Mouse (Mus musculus): ENCODE measurements around the gene Mre11a. TPM values are rescaled to one million over a fixed set of nuclear protein-coding genes. Genes with fewer than 3 reads are reported as not detected.
"Not testable (repeated sequence)": the region's sequence is repeated elsewhere in the genome, so short reads cannot be mapped to it uniquely, and the experiment has no call there.

Gene Mre11a
- total RNA-seq, 1 experiment from 2014 or later = 83.5 TPM

DNA sequence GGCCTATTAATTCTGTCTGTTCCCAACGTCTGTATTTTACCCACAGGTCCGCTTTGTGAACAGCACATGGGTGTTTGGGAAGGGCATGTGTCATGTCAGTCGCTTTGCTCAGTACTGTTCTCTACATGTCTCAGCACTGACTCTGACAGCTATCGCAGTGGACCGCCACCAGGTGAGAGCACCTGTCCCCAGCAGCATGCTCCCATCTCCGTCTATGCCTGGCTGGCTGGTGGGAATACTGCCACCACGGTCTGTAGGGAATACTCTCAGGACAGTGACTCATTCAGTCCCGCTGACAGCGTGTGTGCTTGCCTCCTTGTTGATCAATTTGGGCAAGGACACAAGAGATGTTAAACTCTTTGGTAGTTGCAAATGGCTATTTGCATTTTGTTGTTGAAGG, 80.3 kb downstream of the Mre11a start:
- ATAC-seq (replicated peaks; ENCODE audit: low read depth, poor library complexity, severe bottlenecking) = no peak

DNA sequence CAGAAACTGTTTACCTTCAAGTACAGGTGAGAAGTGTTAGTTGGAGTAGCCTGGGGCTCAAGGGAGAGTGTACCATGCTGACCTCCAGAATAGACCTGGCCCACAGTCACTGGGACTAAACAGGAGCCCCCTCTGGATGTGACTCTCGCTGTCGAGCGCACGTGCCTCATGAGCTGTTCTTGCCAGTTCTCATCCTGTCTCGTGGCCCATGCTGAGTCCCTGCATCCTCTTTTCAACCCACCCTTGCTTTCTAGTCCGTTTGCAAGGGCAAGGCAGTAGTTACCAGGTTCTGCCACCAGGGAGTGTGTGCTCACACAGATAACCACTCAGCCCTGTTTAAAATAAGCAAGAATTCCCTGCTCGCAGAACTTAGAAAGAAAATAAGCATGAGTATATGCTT, 82.5 kb downstream of the Mre11a start:
- ATAC-seq (replicated peaks; ENCODE audit: low read depth, poor library complexity, severe bottlenecking) = peak; percentile 100

DNA sequence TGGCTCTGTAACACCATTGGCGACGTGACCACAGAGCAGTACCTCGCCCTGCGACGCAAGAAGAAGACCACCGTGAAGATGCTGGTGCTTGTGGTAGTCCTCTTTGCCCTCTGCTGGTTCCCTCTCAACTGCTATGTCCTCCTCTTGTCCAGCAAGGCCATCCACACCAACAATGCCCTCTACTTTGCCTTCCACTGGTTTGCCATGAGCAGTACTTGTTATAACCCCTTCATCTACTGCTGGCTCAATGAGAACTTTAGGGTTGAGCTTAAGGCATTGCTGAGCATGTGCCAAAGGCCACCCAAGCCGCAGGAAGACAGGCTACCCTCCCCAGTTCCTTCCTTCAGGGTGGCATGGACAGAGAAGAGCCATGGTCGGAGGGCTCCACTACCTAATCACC, 83.9 kb downstream of the Mre11a start:
- no peak for ATAC-seq (replicated peaks; ENCODE audit: low read depth, poor library complexity, severe bottlenecking)

DNA sequence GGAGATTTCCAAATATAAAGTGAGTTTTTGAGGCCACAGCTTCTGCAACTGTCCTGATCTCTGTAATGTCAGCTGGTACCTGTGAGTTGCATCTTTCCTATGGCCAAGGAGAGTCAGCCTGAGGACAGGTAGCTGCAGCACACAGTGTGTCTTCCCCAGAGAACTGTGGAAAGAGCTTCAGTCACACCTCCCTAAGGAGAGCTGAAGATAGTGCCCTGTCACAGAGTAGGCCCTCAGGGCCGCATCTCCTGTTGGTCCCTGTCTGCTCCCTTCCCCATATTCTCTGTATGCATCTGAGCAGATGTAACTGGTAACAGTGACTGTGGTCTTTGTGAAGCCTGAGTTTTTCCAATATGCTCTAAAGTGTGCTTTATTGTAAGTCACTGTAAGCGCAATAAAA, 85.9 kb downstream of the Mre11a start:
- no peak for ATAC-seq (replicated peaks; ENCODE audit: low read depth, poor library complexity, severe bottlenecking)

DNA sequence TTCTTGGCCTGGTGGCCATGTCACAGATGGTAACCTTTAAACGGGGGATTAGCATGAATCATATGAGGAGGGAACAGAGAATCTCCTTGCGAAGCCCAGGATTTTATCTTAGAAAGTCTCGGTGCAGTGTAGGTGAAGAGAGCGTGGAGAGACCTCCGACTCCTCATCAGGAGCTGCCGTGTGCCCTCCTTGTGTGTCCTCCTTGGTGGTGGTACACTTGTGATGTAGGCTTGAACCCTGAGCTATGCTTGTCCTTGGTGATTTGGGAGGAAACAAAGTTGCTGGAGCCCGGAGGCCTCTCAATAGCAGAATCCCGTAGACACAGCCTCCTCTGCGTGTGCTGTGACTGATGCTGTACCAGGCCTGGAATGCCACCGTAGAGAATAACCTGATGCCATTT, 86.3 kb downstream of the Mre11a start:
- ATAC-seq (replicated peaks; ENCODE audit: low read depth, poor library complexity, severe bottlenecking) = no peak

DNA sequence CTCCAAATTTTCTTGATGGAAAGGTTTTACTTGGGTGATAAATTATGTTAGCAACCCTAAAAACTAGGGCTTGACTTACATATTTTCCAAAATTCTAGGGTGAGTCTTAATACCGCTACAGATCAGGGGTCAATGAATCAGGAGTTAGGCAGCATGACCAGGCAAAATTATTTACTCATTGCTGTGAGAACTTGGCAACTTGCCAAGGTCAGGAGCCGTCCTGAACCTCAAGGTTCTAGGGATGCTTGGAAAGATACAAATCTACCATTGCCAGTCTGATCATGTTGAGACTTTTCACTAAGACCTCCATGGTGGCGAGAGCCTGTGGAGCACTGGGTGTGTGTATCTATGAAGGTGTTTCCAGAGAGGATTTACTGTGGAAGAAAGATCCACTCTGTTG, 87.1 kb downstream of the Mre11a start:
- ATAC-seq (replicated peaks; ENCODE audit: low read depth, poor library complexity, severe bottlenecking) = no peak

DNA sequence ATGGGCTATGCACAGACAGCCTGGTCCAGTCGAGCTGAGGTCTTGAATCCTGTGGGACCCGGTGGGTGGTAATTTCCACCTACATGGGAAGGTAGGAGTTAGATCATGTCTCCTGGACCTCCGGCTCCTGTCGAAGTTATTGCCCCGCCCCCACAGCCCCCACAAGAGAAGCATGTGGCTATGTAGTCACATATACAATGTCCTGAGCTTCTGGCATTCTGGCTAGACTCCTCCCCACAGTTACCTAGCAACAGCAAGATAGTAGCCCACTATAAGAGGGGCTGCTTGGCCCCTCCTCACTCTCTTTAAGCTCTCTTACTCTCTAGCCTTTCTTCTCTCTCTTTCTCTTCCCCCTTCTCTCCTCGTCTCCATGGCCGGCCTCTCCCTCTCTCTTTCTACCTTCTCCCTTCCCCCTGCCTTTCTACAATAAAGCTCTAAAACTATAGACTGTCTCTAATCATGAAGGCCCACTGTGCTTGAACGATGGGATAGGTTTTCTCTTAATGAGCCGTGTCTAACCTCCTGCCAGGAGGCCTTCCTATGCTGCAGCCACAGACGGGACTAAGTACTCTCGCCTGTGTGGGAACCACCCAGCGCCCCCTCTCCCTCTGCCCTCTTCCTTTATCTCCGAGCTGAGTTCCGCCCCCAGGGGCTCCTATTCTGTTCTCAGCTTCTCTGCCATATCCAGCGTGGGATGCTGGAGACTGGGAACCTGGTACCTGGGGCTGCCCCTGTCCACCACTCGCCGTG, 87.9 kb downstream of the Mre11a start:
- ATAC-seq (replicated peaks; ENCODE audit: low read depth, poor library complexity, severe bottlenecking) = no peak

DNA sequence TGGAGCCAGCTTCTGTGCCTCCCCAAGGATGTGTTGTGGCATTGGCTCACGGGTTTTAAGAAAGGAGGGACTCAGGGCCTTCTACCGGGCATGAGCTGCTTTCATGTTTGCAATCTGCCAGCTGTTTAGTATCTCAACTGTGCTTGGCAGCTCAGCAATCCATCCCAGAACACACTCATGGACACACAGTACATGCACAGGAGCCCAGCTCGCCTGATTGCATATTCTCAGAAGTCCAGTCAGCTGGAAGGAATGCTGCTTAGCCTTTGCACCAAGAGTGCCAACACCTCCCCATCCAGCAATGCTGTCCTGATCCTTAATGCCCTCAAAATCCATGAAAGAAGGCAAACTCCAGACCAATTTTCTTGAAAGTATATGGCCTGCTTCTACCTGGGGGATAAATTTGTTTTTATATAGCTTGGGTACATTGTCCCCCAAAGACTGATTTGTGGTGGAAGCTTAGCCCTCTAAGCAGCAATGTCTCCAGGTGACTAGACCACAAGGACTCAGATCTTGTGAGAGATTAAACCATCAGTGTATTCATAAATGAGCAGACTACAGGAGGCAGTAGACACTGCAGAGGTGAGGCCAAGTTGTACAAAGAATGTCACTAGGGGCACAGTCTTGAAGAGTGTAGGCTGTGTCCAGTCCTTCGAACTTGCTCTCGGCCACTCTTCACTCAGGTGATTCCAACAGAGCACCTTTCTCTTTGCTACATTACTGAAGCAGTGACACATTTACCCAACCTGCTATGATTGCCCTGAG, 91.5 kb downstream of the Mre11a start:
- no peak for ATAC-seq (replicated peaks; ENCODE audit: low read depth, poor library complexity, severe bottlenecking)

DNA sequence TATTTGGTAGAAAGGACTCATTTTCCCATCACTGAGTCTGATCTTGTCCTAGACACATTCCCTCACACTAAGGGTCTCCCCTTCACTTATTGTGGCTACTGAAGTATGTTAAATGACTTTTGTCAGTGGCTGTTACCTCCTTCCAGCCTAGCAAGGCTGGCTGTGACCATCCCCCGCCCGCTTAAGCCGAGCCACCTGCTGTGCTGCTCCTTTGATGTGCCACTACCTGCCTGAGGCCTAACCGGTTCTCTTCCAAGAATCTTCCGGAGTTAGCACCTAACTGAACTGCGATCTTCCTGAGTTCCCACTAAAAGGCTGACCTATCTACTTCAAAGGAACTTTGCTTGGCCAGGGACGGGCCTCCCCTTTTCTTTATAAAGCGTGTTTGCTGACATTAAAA, 92.1 kb downstream of the Mre11a start:
- ATAC-seq (replicated peaks; ENCODE audit: low read depth, poor library complexity, severe bottlenecking) = not testable (repeated sequence)

DNA sequence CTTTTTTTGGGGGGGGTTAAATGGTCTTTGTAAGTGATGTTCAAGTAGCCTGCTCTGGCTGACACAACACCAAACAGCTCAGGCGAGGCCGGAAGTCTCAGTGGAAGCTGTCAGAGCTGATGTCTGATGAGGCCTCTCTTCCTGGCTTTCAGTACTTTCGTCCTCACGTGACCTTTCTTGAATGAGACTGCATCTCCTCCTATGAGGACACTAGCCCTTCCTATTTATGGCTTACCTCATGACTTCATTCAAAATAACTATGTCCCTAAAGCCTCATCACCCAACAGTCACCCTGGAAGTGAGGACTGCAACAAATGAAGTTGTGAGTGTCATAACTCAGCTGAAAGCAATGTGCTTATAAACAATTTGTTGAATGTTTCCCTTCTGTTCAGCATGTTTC, 100.2 kb downstream of the Mre11a start:
- peak; percentile 42; the same call in 1 of the 2 replicates for ATAC-seq (replicated peaks; ENCODE audit: low read depth, poor library complexity, severe bottlenecking)

DNA sequence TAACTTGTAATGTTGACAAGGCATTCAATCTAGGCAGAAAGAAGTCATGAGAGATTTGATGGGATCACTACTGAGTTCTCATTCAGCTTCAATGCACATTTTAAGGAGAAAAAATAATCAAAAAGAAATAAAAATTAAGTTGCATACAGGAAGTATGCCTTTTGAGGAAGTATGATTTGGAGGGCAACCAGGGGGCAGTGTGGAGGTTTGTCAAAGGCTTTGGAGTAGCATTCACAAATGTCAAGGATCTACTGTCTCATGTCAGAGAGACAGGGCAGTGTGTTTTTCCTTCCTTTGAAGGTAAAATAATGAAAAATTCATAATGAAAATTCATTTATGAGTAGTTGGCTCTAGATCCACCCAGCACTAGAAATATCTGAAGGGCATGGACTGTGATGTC, 100.7 kb downstream of the Mre11a start:
- peak; percentile 62; the same call in 1 of the 2 replicates for ATAC-seq (replicated peaks; ENCODE audit: low read depth, poor library complexity, severe bottlenecking)

DNA sequence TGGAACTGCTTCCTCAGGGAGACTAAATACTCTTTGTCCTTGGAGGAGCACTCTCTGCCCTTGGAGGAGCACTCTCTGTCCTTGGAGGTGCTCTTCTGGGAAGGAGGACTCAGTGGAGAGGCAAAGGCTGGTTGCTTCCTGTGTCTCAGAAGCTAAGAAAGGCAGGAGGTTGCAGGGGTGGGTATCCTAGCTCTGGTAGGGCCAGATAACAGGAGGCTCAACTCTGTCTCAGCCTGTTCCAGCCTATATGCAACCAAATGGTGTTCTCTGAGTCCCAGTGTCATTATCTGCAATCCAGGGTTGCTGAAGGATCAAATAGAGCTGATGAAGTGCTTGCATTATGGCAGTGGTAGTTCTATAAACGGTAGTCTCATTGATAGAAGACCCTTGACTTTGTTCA, 101.5 kb downstream of the Mre11a start:
- no peak for ATAC-seq (replicated peaks; ENCODE audit: low read depth, poor library complexity, severe bottlenecking)

Other genes with a start within 250 kb of the Mre11a start
- 0.05 TPM in 1 of 2 replicates, not detected in the other for gene Amotl1, start 139.6 kb upstream of the Mre11a start, total RNA-seq (2017)
- gene Piwil4, start 43.9 kb upstream of the Mre11a start, total RNA-seq (2017) = not detected in 2 replicates
- 6.2 and 6.4 TPM in 2 replicates for gene Fut4, start 32.3 kb upstream of the Mre11a start, total RNA-seq (2017)
- 0.87 TPM in 1 of 2 replicates, not detected in the other for gene 1700012B09Rik, start 13.6 kb upstream of the Mre11a start, total RNA-seq (2017)
- gene Ankrd49, start 202 bp downstream of the Mre11a start, total RNA-seq (2017) = 56.2 and 59.8 TPM in 2 replicates
- gene Gpr83, start 75.6 kb downstream of the Mre11a start, total RNA-seq (2017) = not detected in 2 replicates
- gene Izumo1r, start 119.3 kb downstream of the Mre11a start, total RNA-seq (2017) = not detected in 2 replicates

Data from common myeloid progenitor, adult 5-6 weeks (primary cell).